Mouse (Mus musculus): ENCODE results near the gene Miip.

GRCm38 (mm10) chr4:147869238-147869637, 622 bp upstream of the Miip start:
- TF ChIP-seq POLR2A (IDR thresholded peaks at IDR 0.05; ENCODE audit: low read depth, low read length), result no peak; the same call in 1 of the 2 replicates
- TF ChIP-seq CTCF (IDR thresholded peaks at IDR 0.05; ENCODE audit: borderline replicate concordance, insufficient read depth, low read length), result no peak
